Mouse (Mus musculus) limb, embryonic 14.5 days (tissue): ENCODE measurements at regions not wholly inside any gene's neighbourhood (a gene's known extent, or its start where the extent isn't known, plus 50 kb on each side); places are given as distances from the start of the nearest gene placed in this dataset.
A peak's percentile ranks its signal among the peaks of the same experiment; 100 is the strongest.

Experiments used
- ATAC-seq: fragments of 200-750 bp; cut with Nextera tagmentation; 2 replicates; pipeline ENCODE4 v1.8.0; 2017; ENCODE audit warnings: low read depth, moderate number of reproducible peaks, moderate TSS enrichment; ENCODE audit not compliant: low FRiP score
- DNase-seq: peaks from one replicate; pipeline ENCODE4 v3.0.0-alpha.2; 2015; ENCODE audit warnings: low spot score
- H3K27ac ChIP-seq: fragments of 300-500 bp; sonication (generic); replicated peaks from 2 replicates; pipeline ENCODE4 v1.5.1; 2014; ENCODE audit warnings: low read depth, mild to moderate bottlenecking, low read length, moderate library complexity, mixed read lengths
- H3K27me3 ChIP-seq: fragments of 300-500 bp; sonication (generic); 2 replicates; pipeline ENCODE4 v1.6.1; 2014; ENCODE audit warnings: low read length, mixed read lengths; ENCODE audit not compliant: control insufficient read depth, insufficient read depth
- H3K36me3 ChIP-seq: fragments of 300-500 bp; sonication (generic); 2 replicates; pipeline ENCODE4 v1.6.1; 2014; ENCODE audit warnings: mild to moderate bottlenecking, low read length, moderate library complexity, mixed read lengths; ENCODE audit not compliant: control insufficient read depth, insufficient read depth
- H3K4me1 ChIP-seq: fragments of 300-500 bp; sonication (generic); 2 replicates; pipeline ENCODE4 v1.6.1; 2014; ENCODE audit warnings: antibody characterized with exemption, low read length, mixed read lengths; ENCODE audit not compliant: control insufficient read depth, insufficient read depth
- H3K4me2 ChIP-seq: fragments of 300-500 bp; sonication (generic); replicated peaks from 2 replicates; pipeline ENCODE4 v1.6.1; 2014; ENCODE audit warnings: low read depth, mild to moderate bottlenecking, low read length, moderate library complexity; ENCODE audit not compliant: severe bottlenecking
- H3K4me3 ChIP-seq: fragments of 300-500 bp; sonication (generic); replicated peaks from 2 replicates; pipeline ENCODE4 v1.5.1; 2014; ENCODE audit warnings: low read length
- H3K9ac ChIP-seq: fragments of 300-500 bp; sonication (generic); 2 replicates; pipeline ENCODE4 v1.6.1; 2014; ENCODE audit warnings: mild to moderate bottlenecking, low read depth, low read length, moderate library complexity; ENCODE audit not compliant: severe bottlenecking
- H3K9me3 ChIP-seq: fragments of 300-500 bp; sonication (generic); 2 replicates; pipeline ENCODE4 v1.6.1; 2016; ENCODE audit warnings: low read length; ENCODE audit not compliant: control insufficient read depth
- POLR2A ChIP-seq: fragments of 200-500 bp; IDR thresholded peaks from 2 replicates; pipeline ENCODE4 v1.8.0; 2012; ENCODE audit warnings: inconsistent platforms, mild to moderate bottlenecking, moderate library complexity, borderline replicate concordance; ENCODE audit not compliant: insufficient read depth, insufficient read length; ENCODE audit errors: extremely low read depth
- WGBS: fragments of 180-500 bp; shearing (Covaris S2); extraction: QIAGEN DNeasy Blood & Tissue Kit; methylation state at CpG from one replicate; pipeline ENCODE4 v1.1.7; 2014; 5-methylcytosine and 5-hydroxymethylcytosine counted together

DNA sequence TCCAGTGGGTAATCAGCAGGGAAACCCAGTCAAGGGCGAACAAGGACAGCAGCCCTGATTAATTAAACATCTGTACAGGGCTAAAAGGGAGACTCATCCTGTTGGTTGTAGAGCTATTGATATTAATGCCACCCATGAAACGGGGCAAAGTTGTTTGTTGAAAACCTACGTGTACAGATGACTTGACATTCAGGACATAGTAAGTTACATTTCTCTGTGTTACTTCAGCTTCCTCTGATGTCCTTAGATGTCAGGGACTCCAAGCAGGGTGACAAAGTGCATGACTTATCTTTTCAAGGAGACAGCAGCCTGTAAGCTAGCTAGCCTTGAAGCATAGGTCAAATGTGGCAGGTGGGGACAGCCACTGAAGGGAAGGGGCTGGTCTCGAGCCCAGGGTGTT lies 390.5 kb downstream of the Ccdc171 start:
- Histone ChIP-seq H3K4me3 (no peak overlapping the region), H3K4me2 (no peak overlapping the region), H3K4me1 (peaks cover 8% of the 10 kb centered on the region), H3K9ac (no peak overlapping the region), H3K9me3 (no peaks in the 10 kb centered on the region), H3K27ac (no peak overlapping the region), H3K27me3 (no peaks in the 10 kb centered on the region), H3K36me3 (no peaks in the 10 kb centered on the region)
- TF ChIP-seq POLR2A: no peak
- 67% methylated on average over 4 of the region's 4 CpGs for WGBS
- no peak for DNase-seq
- no peak for ATAC-seq

DNA sequence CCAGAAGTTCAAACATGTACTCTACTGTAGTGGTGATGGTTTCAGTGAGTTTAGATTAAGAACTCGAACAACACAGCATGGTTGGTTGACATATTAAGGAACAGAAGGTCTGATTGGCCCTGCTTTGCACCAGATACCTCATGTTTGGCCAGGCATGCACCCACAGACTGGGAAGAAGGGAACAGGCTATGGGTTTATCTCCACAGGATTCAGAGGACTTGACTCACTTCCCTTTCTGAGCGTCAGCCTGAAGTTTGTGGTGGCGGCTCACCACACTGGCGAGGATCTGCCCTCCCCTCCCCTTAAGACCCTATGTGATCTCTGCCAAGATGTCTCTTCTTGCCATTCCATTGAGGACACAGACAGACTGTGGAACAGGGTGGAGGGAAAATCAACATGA lies 391.7 kb downstream of the Ccdc171 start:
- ATAC-seq: no peak
- no peaks in the 10 kb centered on the region for H3K27me3 ChIP-seq
- no peak for TF ChIP-seq POLR2A

DNA sequence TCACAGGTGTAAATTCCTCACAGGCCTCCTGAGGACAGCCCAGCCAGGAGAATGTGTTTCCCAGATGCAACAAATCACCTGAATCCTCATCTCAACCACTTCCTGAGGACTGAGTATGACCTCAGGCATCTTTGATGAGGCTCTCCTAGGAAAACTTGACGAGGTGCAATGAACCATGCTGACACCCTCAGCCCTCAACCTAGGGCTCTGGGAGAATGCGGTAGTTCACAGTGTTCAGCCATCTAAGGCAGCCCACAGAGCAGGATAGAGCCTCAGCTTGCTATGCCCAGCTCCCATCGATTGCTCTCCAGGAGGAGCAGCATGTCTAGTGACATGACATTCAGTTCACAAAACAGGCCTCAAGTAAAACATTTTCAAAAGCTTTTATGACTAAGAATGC lies 392.7 kb downstream of the Ccdc171 start:
- WGBS: 48% methylated on average over 3 of the region's 3 CpGs
- no peak overlapping the region for H3K9ac ChIP-seq
- no peak overlapping the region for H3K27ac ChIP-seq
- no peaks in the 10 kb centered on the region for H3K36me3 ChIP-seq
- peak; percentile 34; the same call in 1 of the 2 replicates for ATAC-seq
- TF ChIP-seq POLR2A: no peak
- H3K9me3 ChIP-seq: no peaks in the 10 kb centered on the region
- no peak overlapping the region for H3K4me2 ChIP-seq
- no peak for DNase-seq
- peaks cover 8% of the 10 kb centered on the region for H3K4me1 ChIP-seq
- no peaks in the 10 kb centered on the region for H3K27me3 ChIP-seq
- no peak overlapping the region for H3K4me3 ChIP-seq

More for the DNA sequence above, 391.7 kb downstream of the Ccdc171 start:
- DNase-seq: no peak
- Histone ChIP-seq H3K4me1 (peaks cover 8% of the 10 kb centered on the region), H3K4me3 (no peak overlapping the region), H3K4me2 (no peak overlapping the region), H3K9me3 (no peaks in the 10 kb centered on the region), H3K9ac (no peak overlapping the region), H3K36me3 (no peaks in the 10 kb centered on the region), H3K27ac (no peak overlapping the region)
- WGBS: 92% methylated on average over 4 of the region's 4 CpGs

DNA sequence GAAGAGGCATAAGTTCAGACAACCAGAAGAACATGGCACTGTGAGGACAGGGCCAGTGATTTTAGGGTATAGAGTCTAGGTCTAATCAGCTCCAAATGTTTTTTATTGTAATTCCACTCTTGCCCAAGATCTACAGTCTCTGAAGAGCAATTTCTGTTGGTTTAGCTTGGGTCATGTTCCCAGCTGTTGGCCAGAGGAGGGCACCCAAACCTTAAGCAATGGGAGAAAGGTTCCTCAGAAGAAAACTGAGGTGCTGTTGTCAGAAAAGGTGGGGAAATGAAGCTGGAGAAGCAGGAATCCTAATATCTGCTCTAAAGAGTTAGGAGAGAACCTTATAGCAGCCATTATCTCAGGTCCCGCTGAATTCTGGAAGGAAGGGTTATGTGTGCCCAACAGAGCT lies 393.7 kb downstream of the Ccdc171 start:
- DNase-seq: no peak
- no peak for TF ChIP-seq POLR2A
- whole genome bisulfite sequencing: 53% methylated on average over 1 of the region's 1 CpGs

DNA sequence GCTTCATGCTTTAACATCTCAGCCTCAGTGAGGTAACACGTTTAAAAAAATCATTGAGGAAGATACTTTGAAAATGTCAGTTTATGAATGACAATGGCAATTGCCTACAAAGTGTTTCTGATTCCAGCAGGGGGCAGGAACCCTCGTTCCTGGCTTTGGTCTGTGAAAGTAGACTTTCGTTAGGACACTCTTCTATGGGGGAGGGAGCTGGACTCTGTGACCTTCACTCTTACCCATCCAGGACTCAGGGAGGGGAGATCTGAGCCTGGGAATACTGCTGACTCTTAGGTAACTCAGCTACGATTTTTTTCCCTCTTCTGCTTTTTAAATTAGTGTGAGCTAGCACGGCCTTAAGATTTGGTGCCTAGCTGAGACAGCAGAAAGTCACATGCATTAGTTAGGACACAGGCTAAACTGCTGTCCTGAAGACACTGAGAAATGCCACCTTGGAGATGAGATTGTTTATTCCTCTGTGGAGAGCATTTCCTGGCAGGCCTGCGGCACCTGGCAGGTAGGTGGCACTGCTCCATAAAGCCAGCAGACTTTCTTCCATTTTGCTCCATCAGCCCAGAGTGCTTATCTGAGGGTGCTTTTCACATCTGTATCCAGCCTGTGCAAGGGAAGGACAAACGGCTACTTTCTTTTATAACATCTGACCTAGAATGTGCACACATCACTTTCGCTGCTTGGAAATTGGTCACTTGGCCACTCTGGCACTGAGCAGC lies 399.9 kb downstream of the Ccdc171 start:
- peaks cover 13% of the 10 kb centered on the region for H3K4me1 ChIP-seq
- no peak for TF ChIP-seq POLR2A
- no peak for DNase-seq
- 0 out of 2 replicates have a peak overlapping the region, but pooled peaks have one; percentile 27 for H3K27ac ChIP-seq
- no peak overlapping the region for H3K4me3 ChIP-seq
- 56% methylated on average over 8 of the region's 8 CpGs for WGBS
- no peaks in the 10 kb centered on the region for H3K27me3 ChIP-seq
- H3K4me2 ChIP-seq: no peak overlapping the region
- H3K9me3 ChIP-seq: no peaks in the 10 kb centered on the region
- no peak for ATAC-seq
- H3K9ac ChIP-seq: no peak overlapping the region
- no peaks in the 10 kb centered on the region for H3K36me3 ChIP-seq

More for the DNA sequence above, 393.7 kb downstream of the Ccdc171 start:
- peaks cover 8% of the 10 kb centered on the region for H3K4me1 ChIP-seq
- H3K27ac ChIP-seq: no peak overlapping the region
- H3K4me3 ChIP-seq: no peak overlapping the region
- no peak overlapping the region for H3K9ac ChIP-seq
- no peaks in the 10 kb centered on the region for H3K27me3 ChIP-seq
- no peak for ATAC-seq
- H3K36me3 ChIP-seq: no peaks in the 10 kb centered on the region
- H3K4me2 ChIP-seq: no peak overlapping the region
- H3K9me3 ChIP-seq: no peaks in the 10 kb centered on the region
